In genomic region chr16:92972681-92973080, GRCm38 (mm10) we compare ENCODE assay signal across 27 mouse cellular contexts.
"Had no signal": no experiment of that assay in that cellular context is flagged by ENCODE, and none has a peak within 500 bp of the region (broad histone marks: within the 10 kb centered on the region; RNA-seq: fewer than 3 reads in every experiment).

No protein-coding gene starts in this region.

- H3K4me3 ChIP-seq: embryonic facial prominence, embryonic 10.5 days; embryonic facial prominence, embryonic 12.5 days; embryonic facial prominence, embryonic 13.5 days; embryonic facial prominence, embryonic 15.5 days; erythroblast, embryonic 14.5 days; forebrain, embryonic 10.5 days; forebrain, embryonic 12.5 days; forebrain, embryonic 13.5 days; forebrain, embryonic 15.5 days; gastrocnemius, adult 2 months; heart, adult 2 months had no signal

- H3K9ac ChIP-seq: embryonic facial prominence, embryonic 12.5 days; embryonic facial prominence, embryonic 13.5 days; embryonic facial prominence, embryonic 15.5 days; forebrain, embryonic 12.5 days; forebrain, embryonic 13.5 days; forebrain, embryonic 15.5 days; forebrain, postnatal 0 days had no signal

- H3K27ac ChIP-seq: embryonic facial prominence, embryonic 10.5 days; embryonic facial prominence, embryonic 12.5 days; embryonic facial prominence, embryonic 13.5 days; embryonic facial prominence, embryonic 15.5 days; forebrain, embryonic 10.5 days; forebrain, embryonic 12.5 days; forebrain, embryonic 13.5 days; forebrain, embryonic 15.5 days; gastrocnemius, adult 2 months; heart, adult 2 months had no signal

- DNase-seq: cerebellum, adult 2 months; cerebellum, adult 8-10 months; cerebellum, adult 9-10 months; cerebellum, adult 9-11 months; cerebellum, postnatal 10 days; cerebellum, postnatal 14 days; cerebellum, postnatal 25 days; cerebellum, postnatal 36 days; embryo, embryonic 11 days; forebrain, postnatal 0 days; gastrocnemius, adult 2 months; gastrocnemius, postnatal 10 days; gastrocnemius, postnatal 14 days; gastrocnemius, postnatal 25 days; gastrocnemius, postnatal 36 days; heart, adult 2 months had no signal

- H3K4me1 ChIP-seq: embryonic facial prominence, embryonic 10.5 days; embryonic facial prominence, embryonic 12.5 days; embryonic facial prominence, embryonic 13.5 days; embryonic facial prominence, embryonic 15.5 days; forebrain, embryonic 10.5 days; forebrain, embryonic 12.5 days; forebrain, embryonic 13.5 days; forebrain, embryonic 15.5 days had no signal

- H3K36me3 ChIP-seq: embryonic facial prominence, embryonic 10.5 days; embryonic facial prominence, embryonic 12.5 days; embryonic facial prominence, embryonic 13.5 days; embryonic facial prominence, embryonic 15.5 days; forebrain, embryonic 10.5 days; forebrain, embryonic 12.5 days; forebrain, embryonic 15.5 days had no signal

- H3K9me3 ChIP-seq: embryonic facial prominence, embryonic 10.5 days; embryonic facial prominence, embryonic 12.5 days; embryonic facial prominence, embryonic 13.5 days; embryonic facial prominence, embryonic 15.5 days; forebrain, embryonic 10.5 days; forebrain, embryonic 12.5 days; forebrain, embryonic 13.5 days; forebrain, embryonic 15.5 days had no signal

- H3K4me2 ChIP-seq: embryonic facial prominence, embryonic 12.5 days; embryonic facial prominence, embryonic 13.5 days; embryonic facial prominence, embryonic 15.5 days; forebrain, embryonic 12.5 days; forebrain, embryonic 13.5 days; forebrain, embryonic 15.5 days had no signal

- ATAC-seq: forebrain, embryonic 13.5 days; forebrain, embryonic 14.5 days; forebrain, embryonic 15.5 days; forebrain, embryonic 16.5 days; forebrain, postnatal 0 days had no signal

- H3K27me3 ChIP-seq: embryonic facial prominence, embryonic 12.5 days; embryonic facial prominence, embryonic 13.5 days; embryonic facial prominence, embryonic 15.5 days; forebrain, embryonic 12.5 days; forebrain, embryonic 13.5 days; forebrain, embryonic 15.5 days had no signal
